In genomic region chr5:4263560-4264160, GRCm38 (mm10) we compare ENCODE assay signal across 8 mouse cellular contexts.
DNase-seq lines count a peak whose midpoint lies in the region; ATAC-seq and TF ChIP-seq lines count a peak whose summit lies in the region.

No protein-coding gene starts in this region.

- H3K4me3 ChIP-seq in intestine, postnatal 0 days (ENCODE audit: low read depth, low read length), result no peak overlapping the region
- H3K4me3 ChIP-seq in intestine, embryonic 15.5 days (replicated peaks), result no peak overlapping the region
- H3K4me3 ChIP-seq in kidney, embryonic 15.5 days (replicated peaks), result no peak overlapping the region
- no peak overlapping the region for H3K4me3 ChIP-seq in liver, embryonic 12.5 days

- no peaks in the 10 kb centered on the region for H3K9me3 ChIP-seq in intestine, postnatal 0 days (ENCODE audit: control insufficient read depth)
- no peaks in the 10 kb centered on the region for H3K9me3 ChIP-seq in intestine, embryonic 15.5 days
- no peaks in the 10 kb centered on the region for H3K9me3 ChIP-seq in kidney, embryonic 15.5 days (replicated peaks)
- no peaks in the 10 kb centered on the region for H3K9me3 ChIP-seq in liver, embryonic 12.5 days (replicated peaks)

- no peak overlapping the region for H3K4me2 ChIP-seq in intestine, postnatal 0 days (replicated peaks; ENCODE audit: low read depth)
- no peak overlapping the region for H3K4me2 ChIP-seq in intestine, embryonic 15.5 days (replicated peaks)
- H3K4me2 ChIP-seq in kidney, embryonic 15.5 days, result no peak overlapping the region
- H3K4me2 ChIP-seq in liver, embryonic 12.5 days, result no peak overlapping the region

- TF ChIP-seq CTCF in intestine, postnatal 0 days (IDR thresholded peaks at IDR 0.05; ENCODE audit: low read depth), result peak; percentile 60

- H3K27ac ChIP-seq in intestine, postnatal 0 days (ENCODE audit: low read depth, low read length), result no peak overlapping the region
- H3K27ac ChIP-seq in intestine, embryonic 15.5 days, result no peak overlapping the region
- H3K27ac ChIP-seq in kidney, embryonic 15.5 days, result no peak overlapping the region
- H3K27ac ChIP-seq in liver, embryonic 12.5 days, result no peak overlapping the region

- H3K36me3 ChIP-seq in intestine, postnatal 0 days (ENCODE audit: control insufficient read depth, insufficient read depth), result no peaks in the 10 kb centered on the region
- no peaks in the 10 kb centered on the region for H3K36me3 ChIP-seq in intestine, embryonic 15.5 days
- no peaks in the 10 kb centered on the region for H3K36me3 ChIP-seq in kidney, embryonic 15.5 days
- no peaks in the 10 kb centered on the region for H3K36me3 ChIP-seq in liver, embryonic 12.5 days

- intact Hi-C loops in left cerebral cortex, postnatal 14 days (cut with DNase I), result loop anchor here (2.0 to 5.0 kb wide), 3 partner anchors 491 to 684 kb away; no protein-coding TSS in a partner anchor

- H3K27me3 ChIP-seq in intestine, postnatal 0 days (replicated peaks; ENCODE audit: control insufficient read depth, insufficient read depth, low read length), result no peaks in the 10 kb centered on the region
- no peaks in the 10 kb centered on the region for H3K27me3 ChIP-seq in intestine, embryonic 15.5 days (replicated peaks)
- H3K27me3 ChIP-seq in kidney, embryonic 15.5 days, result no peaks in the 10 kb centered on the region
- no peaks in the 10 kb centered on the region for H3K27me3 ChIP-seq in liver, embryonic 12.5 days (replicated peaks)

- peak; percentile 52 for DNase-seq in Muller cell, postnatal 12 days (ENCODE audit: inconsistent ontology term)
- peak; percentile 59 to 74 for DNase-seq in cerebellum, postnatal 14 days
- peak; percentile 44 to 51 for DNase-seq in left cerebral cortex, postnatal 14 days (ENCODE audit: low spot score in 2 of 2)
- DNase-seq in testis, postnatal 14 days (ENCODE audit: low spot score), result no peak

- no peaks in the 10 kb centered on the region for H3K4me1 ChIP-seq in intestine, postnatal 0 days (replicated peaks; ENCODE audit: control insufficient read depth, insufficient read depth, low read length)
- H3K4me1 ChIP-seq in intestine, embryonic 15.5 days (replicated peaks), result no peaks in the 10 kb centered on the region
- H3K4me1 ChIP-seq in kidney, embryonic 15.5 days, result no peaks in the 10 kb centered on the region
- no peaks in the 10 kb centered on the region for H3K4me1 ChIP-seq in liver, embryonic 12.5 days

- no peak for ATAC-seq in intestine, postnatal 0 days
- ATAC-seq in intestine, embryonic 15.5 days, result no peak
- no peak for ATAC-seq in kidney, embryonic 15.5 days (replicated peaks; ENCODE audit: low FRiP score)
- ATAC-seq in liver, embryonic 12.5 days, result no peak

- H3K9ac ChIP-seq in intestine, postnatal 0 days (ENCODE audit: low read depth, low read length), result no peak overlapping the region
- H3K9ac ChIP-seq in intestine, embryonic 15.5 days, result no peak overlapping the region
- no peak overlapping the region for H3K9ac ChIP-seq in kidney, embryonic 15.5 days
- no peak overlapping the region for H3K9ac ChIP-seq in liver, embryonic 12.5 days

- whole genome bisulfite sequencing in intestine, postnatal 0 days, result 62% methylated on average over 5 of the region's 5 CpGs
- 58% methylated on average over 5 of the region's 5 CpGs for WGBS in intestine, embryonic 15.5 days
- WGBS in kidney, embryonic 15.5 days, result 71% methylated on average over 5 of the region's 5 CpGs
- 51% methylated on average over 5 of the region's 5 CpGs for WGBS in liver, embryonic 12.5 days (ENCODE audit: insufficient replicate concordance)
